Mouse (Mus musculus) kidney, adult 8-10 months (tissue): ENCODE measurements at regions not wholly inside any gene's neighbourhood (a gene's known extent, or its start where the extent isn't known, plus 50 kb on each side); places are given as distances from the start of the nearest gene placed in this dataset.

ENCODE experiments used
- DNase-seq, 2 experiments: peaks; one replicate each; pipeline ENCODE4 v3.0.0; 2022

- no peak for DNase-seq
Observed at GRCm38 (mm10) chr5:126606756-126607155, 634.9 kb upstream of the Tmem132c start.

- no peak for DNase-seq
Observed at GRCm38 (mm10) chr5:126612571-126612970, 629.0 kb upstream of the Tmem132c start.

GRCm38 (mm10) chr5:126622551-126622950 is 619.1 kb upstream of the Tmem132c start:
- no peak for DNase-seq

GRCm38 (mm10) chr5:126623205-126623604 is 618.4 kb upstream of the Tmem132c start:
- peak in 1 of 2 experiments; percentile 47 for DNase-seq

GRCm38 (mm10) chr5:126629826-126630225 is 611.8 kb upstream of the Tmem132c start:
- no peak for DNase-seq

GRCm38 (mm10) chr5:126650415-126650814 is 591.2 kb upstream of the Tmem132c start:
- no peak for DNase-seq

GRCm38 (mm10) chr5:126651367-126651766 is 590.2 kb upstream of the Tmem132c start:
- peak in 1 of 2 experiments; percentile 4 for DNase-seq

GRCm38 (mm10) chr5:126662648-126663047 is 579.0 kb upstream of the Tmem132c start:
- no peak for DNase-seq

- DNase-seq: peak; percentile 2 to 66
Observed at GRCm38 (mm10) chr5:126671156-126671555, 570.5 kb upstream of the Tmem132c start.

- DNase-seq: no peak
Observed at GRCm38 (mm10) chr5:126680262-126680661, 561.3 kb upstream of the Tmem132c start.

- DNase-seq: peak in 1 of 2 experiments; percentile 25
Observed at GRCm38 (mm10) chr5:126699314-126699713, 542.3 kb upstream of the Tmem132c start.

- no peak for DNase-seq
Observed at GRCm38 (mm10) chr5:126703516-126704282, 537.9 kb upstream of the Tmem132c start.

GRCm38 (mm10) chr5:126705871-126706270 is 535.7 kb upstream of the Tmem132c start:
- no peak for DNase-seq

GRCm38 (mm10) chr5:126706701-126707100 is 534.9 kb upstream of the Tmem132c start:
- DNase-seq: no peak

- no peak for DNase-seq
Observed at GRCm38 (mm10) chr5:126714672-126715071, 526.9 kb upstream of the Tmem132c start.

- DNase-seq: no peak
Observed at GRCm38 (mm10) chr5:126718421-126718820, 523.2 kb upstream of the Tmem132c start.

- no peak for DNase-seq
Observed at GRCm38 (mm10) chr5:126721300-126721699, 520.3 kb upstream of the Tmem132c start.

- DNase-seq: no peak
Observed at GRCm38 (mm10) chr5:126723304-126724295, 518.0 kb upstream of the Tmem132c start.

- no peak for DNase-seq
Observed at GRCm38 (mm10) chr5:126724329-126724728, 517.3 kb upstream of the Tmem132c start.

GRCm38 (mm10) chr5:126733470-126733869 is 508.1 kb upstream of the Tmem132c start:
- DNase-seq: peak in 1 of 2 experiments; percentile 50

- no peak for DNase-seq
Observed at GRCm38 (mm10) chr5:126735733-126736132, 505.9 kb upstream of the Tmem132c start.

- no peak for DNase-seq
Observed at GRCm38 (mm10) chr5:126737681-126738080, 503.9 kb upstream of the Tmem132c start.

- DNase-seq: no peak
Observed at GRCm38 (mm10) chr5:126740861-126741410, 500.7 kb upstream of the Tmem132c start.
